Mouse (Mus musculus) spleen, adult 2 months (tissue): Measurements from ENCODE around the gene Slco1b2.

Experiments
- CTCF ChIP-seq: fragments of 200-500 bp; IDR thresholded peaks from 2 replicates; pipeline ENCODE4 v1.5.1; 2011; ENCODE audit warnings: mild to moderate bottlenecking, inconsistent platforms; ENCODE audit not compliant: insufficient read depth, insufficient read length, insufficient replicate concordance; ENCODE audit errors: extremely low read depth
- POLR2A ChIP-seq: fragments of 200-500 bp; IDR thresholded peaks from 2 replicates; pipeline ENCODE4 v1.6.1; 2011; ENCODE audit warnings: low read depth, low read length, inconsistent platforms

- TF ChIP-seq POLR2A (no peak), CTCF (no peak)
Observed at GRCm38 (mm10) chr6:141614017-141614416, 15.3 kb upstream of the Slco1b2 start.
